Mouse (Mus musculus): ENCODE measurements around the gene Tph1. TPM values are rescaled to one million over a fixed set of nuclear protein-coding genes. Genes with fewer than 3 reads are reported as not detected.

Gene Tph1
- polyA plus RNA-seq, 1 experiment from 2014 or later = not detected

DNA sequence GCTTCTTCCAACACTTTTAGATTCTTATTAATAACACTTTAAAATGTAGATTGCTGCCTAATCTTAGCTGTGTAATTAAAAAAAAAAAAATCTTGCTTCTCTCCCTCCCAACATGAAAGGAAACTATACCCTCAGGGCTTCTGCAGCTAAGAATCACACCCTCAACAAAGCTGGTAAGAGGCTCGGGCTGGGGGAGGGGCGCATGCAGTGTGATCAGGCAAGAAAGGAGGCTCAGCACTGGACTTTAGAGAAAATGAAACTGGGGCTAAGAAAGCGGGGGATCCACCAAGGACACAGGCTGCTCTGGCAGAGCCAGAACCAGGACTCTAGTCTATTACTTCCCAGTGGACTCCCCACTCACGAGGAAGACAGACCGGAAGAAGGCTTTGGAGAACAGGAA is 71.2 kb downstream of the Tph1 start:
- peak; percentile 42 for DNase-seq (ENCODE audit: low spot score)
- Histone ChIP-seq H3K4me3 (ENCODE audit: low read depth, low read length) (no peak overlapping the region), H3K27me3 (ENCODE audit: control insufficient read depth, insufficient read depth, low read length) (no peaks in the 10 kb centered on the region), H3K4me2 (replicated peaks; ENCODE audit: low read depth, low read length) (no peak overlapping the region), H3K9me3 (ENCODE audit: control insufficient read depth, low read length) (no peaks in the 10 kb centered on the region), H3K27ac (ENCODE audit: low read depth, low read length) (no peak overlapping the region), H3K9ac (ENCODE audit: low read depth, low read length) (no peak overlapping the region), H3K36me3 (ENCODE audit: control insufficient read depth, insufficient read depth, low read length) (no peaks in the 10 kb centered on the region), H3K4me1 (replicated peaks; ENCODE audit: control insufficient read depth, insufficient read depth, low read length) (0 out of 2 replicates have a peak, but pooled peaks cover 2% of the 10 kb centered on the region)
- 63% methylated on average over 5 of the region's 5 CpGs for WGBS
- ATAC-seq (ENCODE audit: low FRiP score) = no peak

GRCm38 (mm10) chr7:46597006-46597405 is 75.3 kb downstream of the Tph1 start:
- Histone ChIP-seq H3K27ac (ENCODE audit: low read depth, low read length) (no peak overlapping the region), H3K36me3 (ENCODE audit: control insufficient read depth, insufficient read depth, low read length) (no peaks in the 10 kb centered on the region), H3K4me3 (ENCODE audit: low read depth, low read length) (no peak overlapping the region), H3K9ac (ENCODE audit: low read depth, low read length) (no peak overlapping the region), H3K9me3 (ENCODE audit: control insufficient read depth, low read length) (no peaks in the 10 kb centered on the region), H3K4me1 (replicated peaks; ENCODE audit: control insufficient read depth, insufficient read depth, low read length) (no peaks in the 10 kb centered on the region), H3K4me2 (replicated peaks; ENCODE audit: low read depth, low read length) (no peak overlapping the region), H3K27me3 (ENCODE audit: control insufficient read depth, insufficient read depth, low read length) (no peaks in the 10 kb centered on the region)
- WGBS = 82% methylated on average over 2 of the region's 2 CpGs
- DNase-seq (ENCODE audit: low spot score) (no peak), ATAC-seq (ENCODE audit: low FRiP score) (no peak)

Other genes starting within 250 kb of the Tph1 start
- gene Sergef, start 32.7 kb downstream of the Tph1 start, polyA plus RNA-seq (2014; fragmentation: Nextera tagmentation; extraction: Ambion mirVana) = 14.4 and 16.0 TPM in 2 replicates
- 41.4 and 44.9 TPM in 2 replicates for gene Saal1, start 38.1 kb upstream of the Tph1 start, polyA plus RNA-seq (2014; fragmentation: Nextera tagmentation; extraction: Ambion mirVana)
- gene Saa3, start 43.2 kb upstream of the Tph1 start, polyA plus RNA-seq (2014; fragmentation: Nextera tagmentation; extraction: Ambion mirVana) = 0.07 and 0.20 TPM in 2 replicates
- not detected in 2 replicates for gene Saa4, start 60.1 kb upstream of the Tph1 start, polyA plus RNA-seq (2014; fragmentation: Nextera tagmentation; extraction: Ambion mirVana)
- gene Saa1, start 70.4 kb upstream of the Tph1 start, polyA plus RNA-seq (2014; fragmentation: Nextera tagmentation; extraction: Ambion mirVana) = not detected in 2 replicates
- 0.31 and 0.43 TPM in 2 replicates for gene Saa2, start 79.3 kb upstream of the Tph1 start, polyA plus RNA-seq (2014; fragmentation: Nextera tagmentation; extraction: Ambion mirVana)
- gene Hps5, start 123.5 kb upstream of the Tph1 start, polyA plus RNA-seq (2014; fragmentation: Nextera tagmentation; extraction: Ambion mirVana) = 17.4 and 26.1 TPM in 2 replicates
- gene Gtf2h1, start 123.6 kb upstream of the Tph1 start, polyA plus RNA-seq (2014; fragmentation: Nextera tagmentation; extraction: Ambion mirVana) = 53.5 and 58.0 TPM in 2 replicates
- 1,356 and 1,601 TPM in 2 replicates for gene Ldha, start 168.9 kb upstream of the Tph1 start, polyA plus RNA-seq (2014; fragmentation: Nextera tagmentation; extraction: Ambion mirVana)
- gene Ldhc, start 188.7 kb upstream of the Tph1 start, polyA plus RNA-seq (2014; fragmentation: Nextera tagmentation; extraction: Ambion mirVana) = not detected in 2 replicates
- gene Tsg101, start 247.4 kb upstream of the Tph1 start, polyA plus RNA-seq (2014; fragmentation: Nextera tagmentation; extraction: Ambion mirVana) = 372 and 380 TPM in 2 replicates

Measured in hindbrain, embryonic 11.5 days (tissue).